Mouse (Mus musculus): Measurements from ENCODE around the gene Ovca2.

Ovca2 gene

GRCm38 (mm10) chr11:75178672-75179208 is at the start of gene Ovca2:
TSS of gene Ovca2 (minus strand) at chr11:75178835.
- in situ Hi-C loops (cut with MseI, MboI), result no loop called here

- in situ Hi-C loops (cut with MseI, MboI), result no loop called here
These were observed 49.0 kb upstream of the Ovca2 start for GRCm38 (mm10) chr11:75227632-75228031.

- in situ Hi-C loops (cut with MseI, MboI), result no loop called here
These were observed 46.2 kb upstream of the Ovca2 start for GRCm38 (mm10) chr11:75224835-75225234.

GRCm38 (mm10) chr11:75224062-75224461 is 45.4 kb upstream of the Ovca2 start:
- in situ Hi-C loops (cut with MseI, MboI), result no loop called here

- in situ Hi-C loops (cut with MseI, MboI), result no loop called here
These were observed 42.0 kb upstream of the Ovca2 start for GRCm38 (mm10) chr11:75220517-75221145.

GRCm38 (mm10) chr11:75220115-75220514 is 41.5 kb upstream of the Ovca2 start:
- in situ Hi-C loops (cut with MseI, MboI), result no loop called here

- in situ Hi-C loops (cut with MseI, MboI), result no loop called here
These were observed 35.7 kb upstream of the Ovca2 start for GRCm38 (mm10) chr11:75214081-75214950.

- in situ Hi-C loops (cut with MseI, MboI), result no loop called here
These were observed 34.9 kb upstream of the Ovca2 start for GRCm38 (mm10) chr11:75213372-75214080.

GRCm38 (mm10) chr11:75212876-75213275 is 34.2 kb upstream of the Ovca2 start:
- in situ Hi-C loops (cut with MseI, MboI), result no loop called here

GRCm38 (mm10) chr11:75212031-75212667 is 33.5 kb upstream of the Ovca2 start:
- in situ Hi-C loops (cut with MseI, MboI), result no loop called here

- in situ Hi-C loops (cut with MseI, MboI), result no loop called here
These were observed 32.1 kb upstream of the Ovca2 start for GRCm38 (mm10) chr11:75210755-75211154.

GRCm38 (mm10) chr11:75210093-75210492 is 31.5 kb upstream of the Ovca2 start:
- in situ Hi-C loops (cut with MseI, MboI), result no loop called here

- in situ Hi-C loops (cut with MseI, MboI), result no loop called here
These were observed 30.7 kb upstream of the Ovca2 start for GRCm38 (mm10) chr11:75209363-75209762.

GRCm38 (mm10) chr11:75206347-75206746 is 27.7 kb upstream of the Ovca2 start:
- in situ Hi-C loops (cut with MseI, MboI), result no loop called here

GRCm38 (mm10) chr11:75204472-75204871 is 25.8 kb upstream of the Ovca2 start:
- in situ Hi-C loops (cut with MseI, MboI), result no loop called here

GRCm38 (mm10) chr11:75203926-75204325 is 25.3 kb upstream of the Ovca2 start:
- in situ Hi-C loops (cut with MseI, MboI), result no loop called here

- in situ Hi-C loops (cut with MseI, MboI), result no loop called here
These were observed 23.1 kb upstream of the Ovca2 start for GRCm38 (mm10) chr11:75201721-75202120.

GRCm38 (mm10) chr11:75200935-75201334 is 22.3 kb upstream of the Ovca2 start:
- in situ Hi-C loops (cut with MseI, MboI), result no loop called here

- in situ Hi-C loops (cut with MseI, MboI), result loop anchor here in 1 of 2 experiments (5.0 kb wide), 1 partner anchor 32 kb away; no protein-coding TSS in a partner anchor
These were observed 21.3 kb upstream of the Ovca2 start for GRCm38 (mm10) chr11:75199951-75200350.

GRCm38 (mm10) chr11:75198792-75199191 is 20.2 kb upstream of the Ovca2 start:
- in situ Hi-C loops (cut with MseI, MboI), result loop anchor here in 1 of 2 experiments (5.0 kb wide), 1 partner anchor 34 kb away; no protein-coding TSS in a partner anchor

- in situ Hi-C loops (cut with MseI, MboI), result loop anchor here in 1 of 2 experiments (5.0 kb wide), 1 partner anchor 34 kb away; no protein-coding TSS in a partner anchor
These were observed 19.3 kb upstream of the Ovca2 start for GRCm38 (mm10) chr11:75197956-75198355.

Data from mouse trophoblast stem cell (cell line).